8 mouse cellular contexts compared by ENCODE assay signal in the genomic region with DNA sequence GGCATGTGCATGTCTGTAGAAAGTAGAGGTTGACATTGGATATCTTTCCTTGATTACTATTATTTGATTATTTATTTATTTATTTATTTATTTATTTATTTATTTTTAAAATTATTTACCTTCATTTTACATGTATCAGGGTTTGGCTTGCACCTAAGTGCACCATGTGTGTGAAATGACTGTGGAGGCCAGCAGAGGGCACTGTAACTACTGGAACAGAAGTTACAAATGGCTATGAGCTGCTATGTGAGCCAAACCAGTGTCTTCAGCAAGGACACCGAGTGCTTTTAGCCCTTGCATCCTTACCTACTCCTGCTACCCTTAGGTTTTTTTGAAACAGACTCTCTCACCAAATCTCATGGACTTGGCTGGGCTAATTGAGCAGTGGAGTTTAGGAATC.
DNase-seq lines count a peak whose midpoint lies in the region; ATAC-seq and TF ChIP-seq lines count a peak whose summit lies in the region.
"Had no signal": no experiment of that assay in that cellular context is flagged by ENCODE, and none has a peak within 500 bp of the region (broad histone marks: within the 10 kb centered on the region; RNA-seq: fewer than 3 reads in every experiment).

No protein-coding gene starts in this region.

- H3K4me3 ChIP-seq in hindbrain, postnatal 0 days (ENCODE audit: low read length): no peak overlapping the region
- H3K4me3 ChIP-seq in hindbrain, embryonic 16.5 days (ENCODE audit: low read length): no peak overlapping the region
- H3K4me3 ChIP-seq: embryonic facial prominence, embryonic 13.5 days had no signal

- no peak overlapping the region for H3K27ac ChIP-seq in hindbrain, postnatal 0 days
- no peak overlapping the region for H3K27ac ChIP-seq in hindbrain, embryonic 16.5 days (ENCODE audit: low read depth, low read length)
- H3K27ac ChIP-seq: embryonic facial prominence, embryonic 13.5 days had no signal

- TF ChIP-seq POLR2A in brain, embryonic 14.5 days (IDR thresholded peaks at IDR 0.05; ENCODE audit: borderline replicate concordance, extremely low read depth, insufficient read depth, insufficient read length, poor library complexity, severe bottlenecking): no peak

- H3K4me1 ChIP-seq in hindbrain, postnatal 0 days (ENCODE audit: insufficient read depth, low read length): peaks cover 5% of the 10 kb centered on the region; the same call in 1 of the 2 replicates
- no peaks in the 10 kb centered on the region for H3K4me1 ChIP-seq in hindbrain, embryonic 16.5 days (ENCODE audit: control insufficient read depth, insufficient read depth, low read depth, low read length)

- WGBS in hindbrain, postnatal 0 days: 91% methylated on average over 1 of the region's 1 CpGs
- WGBS in hindbrain, embryonic 16.5 days: 100% methylated on average over 1 of the region's 1 CpGs

- no peaks in the 10 kb centered on the region for H3K36me3 ChIP-seq in hindbrain, postnatal 0 days (ENCODE audit: insufficient read depth, low read length)
- H3K36me3 ChIP-seq in hindbrain, embryonic 16.5 days (ENCODE audit: control insufficient read depth, insufficient read depth, low read length): no peaks in the 10 kb centered on the region

- peak; percentile 33 for DNase-seq in hindbrain, postnatal 0 days (ENCODE audit: low spot score)
- peak; percentile 84 for DNase-seq in ES-CJ7 (ENCODE audit: low read depth, low spot score)
- DNase-seq in brain, embryonic 14.5 days (ENCODE audit: low read depth): peak; percentile 45
- peak; percentile 40 for DNase-seq in lung, postnatal 36 days
- no peak for DNase-seq in ovary, postnatal 14 days (ENCODE audit: low spot score)
- DNase-seq in gastrocnemius, adult 18-20 months (ENCODE audit: low spot score): no peak

- H3K4me2 ChIP-seq in hindbrain, postnatal 0 days (ENCODE audit: low read depth, low read length): no peak overlapping the region
- H3K4me2 ChIP-seq in hindbrain, embryonic 16.5 days (ENCODE audit: low read length): no peak overlapping the region
- H3K4me2 ChIP-seq: embryonic facial prominence, embryonic 13.5 days had no signal

- ATAC-seq in hindbrain, postnatal 0 days: no peak
- no peak for ATAC-seq in hindbrain, embryonic 16.5 days

- H3K27me3 ChIP-seq in hindbrain, postnatal 0 days (ENCODE audit: insufficient read depth, low read length): no peaks in the 10 kb centered on the region
- H3K27me3 ChIP-seq in hindbrain, embryonic 16.5 days (replicated peaks; ENCODE audit: control insufficient read depth, insufficient read depth, low read length): no peaks in the 10 kb centered on the region
- H3K27me3 ChIP-seq: embryonic facial prominence, embryonic 13.5 days had no signal

- TF ChIP-seq CTCF in hindbrain, postnatal 0 days (IDR thresholded peaks at IDR 0.05; ENCODE audit: low read depth): peak; percentile 46
- TF ChIP-seq CTCF in brain, embryonic 14.5 days (IDR thresholded peaks at IDR 0.05; ENCODE audit: borderline replicate concordance, extremely low read depth, insufficient read depth, insufficient read length): peak; percentile 46; the same call in 1 of the 2 replicates

- H3K9ac ChIP-seq in hindbrain, postnatal 0 days (replicated peaks; ENCODE audit: low read length): no peak overlapping the region
- no peak overlapping the region for H3K9ac ChIP-seq in hindbrain, embryonic 16.5 days (ENCODE audit: low read depth, low read length)
- H3K9ac ChIP-seq: embryonic facial prominence, embryonic 13.5 days had no signal

- no peaks in the 10 kb centered on the region for H3K9me3 ChIP-seq in hindbrain, postnatal 0 days (ENCODE audit: low read length)
- H3K9me3 ChIP-seq in hindbrain, embryonic 16.5 days (ENCODE audit: control insufficient read depth, low read length): no peaks in the 10 kb centered on the region
- H3K9me3 ChIP-seq: embryonic facial prominence, embryonic 13.5 days had no signal

Comparison
In these comparisons a context has a peak if more than half of its experiments do, and no peak if none do; other contexts are left out.
1. DNase-seq: peak in hindbrain, postnatal 0 days (single experiment), ES-CJ7 (single experiment), brain, embryonic 14.5 days (single experiment) and lung, postnatal 36 days (single experiment); none in ovary, postnatal 14 days (single experiment) and gastrocnemius, adult 18-20 months (single experiment).